8 mouse cellular contexts compared by ENCODE assay signal in the genomic region with DNA sequence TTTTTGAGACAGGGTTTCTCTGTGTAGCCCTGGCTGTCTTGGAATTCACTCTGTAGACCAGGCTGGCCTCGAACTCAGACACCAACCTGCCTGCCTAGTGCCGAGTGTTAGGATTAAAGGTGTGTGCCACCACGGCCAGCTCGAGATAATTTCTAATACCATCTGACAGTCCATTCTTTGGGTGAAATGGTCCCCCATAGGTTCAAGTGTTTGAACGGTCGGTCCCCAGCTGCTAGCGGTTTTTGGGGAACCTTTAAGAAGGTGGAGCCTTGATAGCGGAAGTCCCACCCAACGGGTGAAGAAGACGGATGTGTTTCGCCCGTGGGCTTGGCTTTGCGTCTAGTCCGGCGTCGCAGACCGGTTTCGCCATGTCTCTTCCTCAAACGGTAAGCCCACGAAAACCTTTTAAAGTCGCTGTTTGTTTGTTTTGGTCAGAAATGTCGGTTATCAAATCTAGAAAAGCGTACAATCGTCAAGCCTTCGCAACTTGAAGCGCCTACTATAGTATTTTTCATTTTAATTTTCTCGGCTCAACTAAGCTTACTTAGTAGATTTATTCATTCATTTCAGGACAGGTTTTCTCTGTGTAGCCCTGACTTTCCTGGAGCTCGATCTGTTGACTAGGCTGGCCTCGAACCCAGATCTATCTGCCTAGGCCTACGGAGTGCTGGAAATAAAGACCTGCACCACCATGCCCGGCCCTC. TPM values are rescaled to one million over a fixed set of nuclear protein-coding genes. Genes with fewer than 3 reads are reported as not detected.
DNase-seq lines count a peak whose midpoint lies in the region.

No protein-coding gene starts in this region.

- H3K36me3 ChIP-seq in megakaryocyte, embryonic 14.5 days (replicated peaks; ENCODE audit: low read length) = peaks cover 11% of the 10 kb centered on the region

- peak; percentile 87 to 95 for DNase-seq in adrenal gland, adult (ENCODE audit: inconsistent age in 2 of 2, low spot score in 1 of 2)
- DNase-seq in embryo, embryonic 10 days (ENCODE audit: low spot score) = peak; percentile 92
- peak; percentile 71 for DNase-seq in gastrocnemius, postnatal 10 days
- DNase-seq in induced T-regulatory cell, adult 2 months (ENCODE audit: low read depth) = peak; percentile 91
- DNase-seq in left cerebral cortex, adult 9 months (ENCODE audit: low spot score in 2 of 2) = peak; percentile 54 to 84
- peak; percentile 90 to 91 for DNase-seq in right cerebral cortex, postnatal 10 days (ENCODE audit: low spot score in 2 of 2)
- peak; percentile 76 to 85 for DNase-seq in urinary bladder, postnatal 36 days (ENCODE audit: low spot score in 2 of 2)

- H3K4me1 ChIP-seq in megakaryocyte, embryonic 14.5 days = peaks cover 47% of the 10 kb centered on the region

- peak overlapping the region; percentile 94 for H3K4me3 ChIP-seq in megakaryocyte, embryonic 14.5 days (replicated peaks)

- no peaks in the 10 kb centered on the region for H3K27me3 ChIP-seq in megakaryocyte, embryonic 14.5 days (replicated peaks)

- no peaks in the 10 kb centered on the region for H3K9me3 ChIP-seq in megakaryocyte, embryonic 14.5 days

RNA-seq across cellular contexts. Expression of a gene that starts 14.3 kb away (rescaled TPM):
- total RNA-seq in gastrocnemius, postnatal 10 days (2021) = 1 to 10 TPM; 5.1 to 9.3 TPM
- 11.4 and 13.7 TPM in 2 replicates for polyA plus RNA-seq in megakaryocyte, embryonic 14.5 days (2012; ENCODE audit: insufficient read depth, low replicate concordance)

RNA-seq across cellular contexts. Expression of a gene that starts 14.7 kb away (rescaled TPM):
- 10 to 100 TPM; 21.7 to 28.5 TPM for total RNA-seq in gastrocnemius, postnatal 10 days (2021)
- polyA plus RNA-seq in megakaryocyte, embryonic 14.5 days (2012; ENCODE audit: insufficient read depth, low replicate concordance) = 63.9 and 75.7 TPM in 2 replicates

RNA-seq across cellular contexts. Expression of a gene that starts 24.8 kb away (rescaled TPM):
- total RNA-seq in gastrocnemius, postnatal 10 days (2021) = 10 to 100 TPM; 65.7 to 71.6 TPM
- polyA plus RNA-seq in megakaryocyte, embryonic 14.5 days (2012; ENCODE audit: insufficient read depth, low replicate concordance) = 86.0 and 161 TPM in 2 replicates

RNA-seq across cellular contexts. Expression of a gene that starts 26.0 kb away (rescaled TPM):
- total RNA-seq in gastrocnemius, postnatal 10 days (2021) = under 1 TPM; 0.45 to 0.84 TPM
- 3.9 TPM in 1 of 2 replicates, not detected in the other for polyA plus RNA-seq in megakaryocyte, embryonic 14.5 days (2012; ENCODE audit: insufficient read depth, low replicate concordance)

RNA-seq across cellular contexts. Expression of a gene that starts 38.3 kb away (rescaled TPM):
- total RNA-seq in gastrocnemius, postnatal 10 days (2021) = 1 to 10 TPM; 5.2 to 6.7 TPM
- polyA plus RNA-seq in megakaryocyte, embryonic 14.5 days (2012; ENCODE audit: insufficient read depth, low replicate concordance) = 13.8 and 44.0 TPM in 2 replicates

Comparison
In these comparisons a context has a peak if more than half of its experiments do, and no peak if none do; other contexts are left out.
1. Peak in every context shown above with its lines: DNase-seq and H3K4me3 ChIP-seq.